8 mouse cellular contexts compared by ENCODE assay signal in genomic region chr3:94366761-94367160, GRCm38 (mm10). TPM values are rescaled to one million over a fixed set of nuclear protein-coding genes. Genes with fewer than 3 reads are reported as not detected.
A peak's percentile ranks its signal among the peaks of the same experiment; 100 is the strongest.
DNase-seq lines count a peak whose midpoint lies in the region; ATAC-seq lines count a peak whose summit lies in the region.

No protein-coding gene starts in this region.

- peak; percentile 51 for ATAC-seq in forebrain, embryonic 12.5 days (ENCODE audit: low FRiP score)
- ATAC-seq in hematopoietic stem cell, adult 5-6 weeks (replicated peaks in 1 of 2; ENCODE audit: insufficient read depth in 1 of 2, low FRiP score in 2 of 2, low TSS enrichment in 1 of 2, low read depth in 1 of 2, poor library complexity in 2 of 2, severe bottlenecking in 2 of 2) = peak; percentile 84 to 89
- peak; percentile 90 for ATAC-seq in megakaryocyte, adult 5-6 weeks (ENCODE audit: poor library complexity, severe bottlenecking)

- WGBS in forebrain, embryonic 12.5 days = 21% methylated on average over 3 of the region's 3 CpGs

- no peak overlapping the region for H3K4me2 ChIP-seq in forebrain, embryonic 12.5 days

- H3K27me3 ChIP-seq in forebrain, embryonic 12.5 days = peaks cover 48% of the 10 kb centered on the region

- no peak overlapping the region for H3K27ac ChIP-seq in forebrain, embryonic 12.5 days

- H3K9me3 ChIP-seq in forebrain, embryonic 12.5 days = 0 out of 2 replicates have a peak, but pooled peaks cover 3% of the 10 kb centered on the region

- peak; percentile 69 for DNase-seq in MEL-GATA-1-ER (ENCODE audit: extremely low read depth, low read depth)
- DNase-seq in c-Kit-positive CD71-negative TER-119-negative erythroid progenitor cells, embryonic 14.5 days (ENCODE audit: low read depth) = peak; percentile 77
- DNase-seq in layer of hippocampus, postnatal 14 days (ENCODE audit: low spot score in 2 of 2) = peak; percentile 84 to 92
- DNase-seq in right cerebral cortex, postnatal 10 days (ENCODE audit: low spot score in 2 of 2) = peak; percentile 84 to 89
- DNase-seq in urinary bladder, postnatal 4 days (ENCODE audit: low spot score in 2 of 2) = peak; percentile 58 to 72

- peaks cover 19% of the 10 kb centered on the region for H3K4me1 ChIP-seq in forebrain, embryonic 12.5 days

- no peak overlapping the region for H3K4me3 ChIP-seq in forebrain, embryonic 12.5 days (replicated peaks)

- H3K9ac ChIP-seq in forebrain, embryonic 12.5 days = no peak overlapping the region

- no peaks in the 10 kb centered on the region for H3K36me3 ChIP-seq in forebrain, embryonic 12.5 days (replicated peaks)

RNA-seq across cellular contexts. Expression of gene C2cd4d, which starts 4.5 kb away (rescaled TPM):
- polyA plus RNA-seq in forebrain, embryonic 12.5 days (2016; fragmentation: Nextera tagmentation; extraction: Ambion mirVana) = 0.87 and 1.8 TPM in 2 replicates
- total RNA-seq in hematopoietic stem cell, adult 5-6 weeks (2017) = not detected in 2 replicates
- total RNA-seq in layer of hippocampus, postnatal 14 days (2021) = under 1 TPM; 0.48 TPM
- total RNA-seq in megakaryocyte, adult 5-6 weeks (2015) = not detected in 2 replicates
- not detected in 2 replicates for total RNA-seq in megakaryocyte, adult 5-6 weeks (2017)

RNA-seq across cellular contexts. Expression of gene Rorc, which starts 5.8 kb away (rescaled TPM):
- 1.3 and 2.0 TPM in 2 replicates for polyA plus RNA-seq in forebrain, embryonic 12.5 days (2016; fragmentation: Nextera tagmentation; extraction: Ambion mirVana)
- total RNA-seq in hematopoietic stem cell, adult 5-6 weeks (2017) = 0.35 and 2.1 TPM in 2 replicates
- total RNA-seq in layer of hippocampus, postnatal 14 days (2021) = under 1 TPM; 0.29 to 0.88 TPM
- 0.16 and 0.55 TPM in 2 replicates for total RNA-seq in megakaryocyte, adult 5-6 weeks (2015)
- 0.18 and 0.45 TPM in 2 replicates for total RNA-seq in megakaryocyte, adult 5-6 weeks (2017)

RNA-seq across cellular contexts. Expression of gene Them5, which starts 24.9 kb away (rescaled TPM):
- polyA plus RNA-seq in forebrain, embryonic 12.5 days (2016; fragmentation: Nextera tagmentation; extraction: Ambion mirVana) = 0.31 and 0.32 TPM in 2 replicates
- total RNA-seq in hematopoietic stem cell, adult 5-6 weeks (2017) = not detected in 2 replicates
- total RNA-seq in layer of hippocampus, postnatal 14 days (2021) = not detected
- not detected in 2 replicates for total RNA-seq in megakaryocyte, adult 5-6 weeks (2015)
- not detected in 2 replicates for total RNA-seq in megakaryocyte, adult 5-6 weeks (2017)

RNA-seq across cellular contexts. Expression of gene Lingo4, which starts 31.6 kb away (rescaled TPM):
- 0.78 and 0.82 TPM in 2 replicates for polyA plus RNA-seq in forebrain, embryonic 12.5 days (2016; fragmentation: Nextera tagmentation; extraction: Ambion mirVana)
- not detected in 2 replicates for total RNA-seq in hematopoietic stem cell, adult 5-6 weeks (2017)
- 1 to 10 TPM; 1.3 to 1.6 TPM for total RNA-seq in layer of hippocampus, postnatal 14 days (2021)
- total RNA-seq in megakaryocyte, adult 5-6 weeks (2015) = not detected in 2 replicates
- not detected in 2 replicates for total RNA-seq in megakaryocyte, adult 5-6 weeks (2017)

RNA-seq across cellular contexts. Expression of gene Tdrkh, which starts 46.3 kb away (rescaled TPM):
- 67.2 and 67.8 TPM in 2 replicates for polyA plus RNA-seq in forebrain, embryonic 12.5 days (2016; fragmentation: Nextera tagmentation; extraction: Ambion mirVana)
- 7.8 and 9.5 TPM in 2 replicates for total RNA-seq in hematopoietic stem cell, adult 5-6 weeks (2017)
- 10 to 100 TPM; 44.7 to 46.4 TPM for total RNA-seq in layer of hippocampus, postnatal 14 days (2021)
- 2.2 and 4.8 TPM in 2 replicates for total RNA-seq in megakaryocyte, adult 5-6 weeks (2015)
- total RNA-seq in megakaryocyte, adult 5-6 weeks (2017) = 1.1 and 4.3 TPM in 2 replicates
